Mouse (Mus musculus): ENCODE data around the gene Pus1. TPM values are rescaled to one million over a fixed set of nuclear protein-coding genes. Genes with fewer than 3 reads are reported as not detected.
A peak's percentile ranks its signal among the peaks of the same experiment; 100 is the strongest.
"Not testable (repeated sequence)": the region's sequence is repeated elsewhere in the genome, so short reads cannot be mapped to it uniquely, and the experiment has no call there.

The Pus1 gene
- polyA plus RNA-seq, 1 experiment from 2014 or later: 19.8 TPM

- ATAC-seq: not testable (repeated sequence)
These were observed 7.5 kb downstream of the Pus1 start for GRCm38 (mm10) chr5:110772945-110773344.

GRCm38 (mm10) chr5:110770448-110771158 is 9.9 kb downstream of the Pus1 start, which contains the start of gene Ep400:
Ep400 (minus strand) TSS chr5:110770717.
- no peaks in the 10 kb centered on the region for H3K27me3 ChIP-seq (replicated peaks; ENCODE audit: control insufficient read depth, insufficient read depth, low read length)
- ATAC-seq: peak; percentile 98
- 0% methylated on average over 71 of the region's 83 CpGs for whole genome bisulfite sequencing

More at GRCm38 (mm10) chr5:110772945-110773344, 7.5 kb downstream of the Pus1 start:
- not testable (repeated sequence) for H3K9me3 ChIP-seq (ENCODE audit: control insufficient read depth, low read length); H3K27ac ChIP-seq (ENCODE audit: low read depth, low read length); H3K27me3 ChIP-seq (replicated peaks; ENCODE audit: control insufficient read depth, insufficient read depth, low read length); H3K9ac ChIP-seq (ENCODE audit: low read depth, low read length); H3K4me3 ChIP-seq (ENCODE audit: low read length); H3K4me2 ChIP-seq (ENCODE audit: low read length)
- 92% methylated on average over 10 of the region's 10 CpGs for WGBS
- H3K4me1 ChIP-seq (ENCODE audit: control insufficient read depth, insufficient read depth, low read depth, low read length): peaks cover 15% of the 10 kb centered on the region
- peaks cover 17% of the 10 kb centered on the region for H3K36me3 ChIP-seq (ENCODE audit: control insufficient read depth, insufficient read depth, low read length)

GRCm38 (mm10) chr5:110770031-110770445 is 10.4 kb downstream of the Pus1 start:
- H3K36me3 ChIP-seq (ENCODE audit: control insufficient read depth, insufficient read depth, low read length): peaks cover 9% of the 10 kb centered on the region

More at GRCm38 (mm10) chr5:110770448-110771158, 9.9 kb downstream of the Pus1 start, which contains the start of gene Ep400:
- Histone ChIP-seq H3K9ac (ENCODE audit: low read depth, low read length) (peak within 1 kb of the TSS; percentile 91), H3K36me3 (ENCODE audit: control insufficient read depth, insufficient read depth, low read length) (peaks cover 12% of the 10 kb centered on the region), H3K27ac (ENCODE audit: low read depth, low read length) (peak within 1 kb of the TSS; percentile 97), H3K9me3 (ENCODE audit: control insufficient read depth, low read length) (no peaks in the 10 kb centered on the region), H3K4me3 (ENCODE audit: low read length) (peak within 1 kb of the TSS; percentile 82), H3K4me1 (ENCODE audit: control insufficient read depth, insufficient read depth, low read depth, low read length) (peaks cover 17% of the 10 kb centered on the region), H3K4me2 (ENCODE audit: low read length) (peak within 1 kb of the TSS; percentile 80)

GRCm38 (mm10) chr5:110769272-110769671 is 11.2 kb downstream of the Pus1 start:
- no peaks in the 10 kb centered on the region for H3K27me3 ChIP-seq (replicated peaks; ENCODE audit: control insufficient read depth, insufficient read depth, low read length)
- peak overlapping the region; percentile 91 for H3K9ac ChIP-seq (ENCODE audit: low read depth, low read length)
- WGBS: 62% methylated on average over 4 of the region's 4 CpGs
- H3K9me3 ChIP-seq (ENCODE audit: control insufficient read depth, low read length): no peaks in the 10 kb centered on the region
- peak overlapping the region; percentile 80 for H3K4me2 ChIP-seq (ENCODE audit: low read length)
- no peak for ATAC-seq
- peaks cover 1% of the 10 kb centered on the region; the same call in 1 of the 2 replicates for H3K36me3 ChIP-seq (ENCODE audit: control insufficient read depth, insufficient read depth, low read length)
- H3K4me3 ChIP-seq (ENCODE audit: low read length): peak overlapping the region; percentile 82
- no peak overlapping the region for H3K27ac ChIP-seq (ENCODE audit: low read depth, low read length)
- peaks cover 17% of the 10 kb centered on the region for H3K4me1 ChIP-seq (ENCODE audit: control insufficient read depth, insufficient read depth, low read depth, low read length)

More at GRCm38 (mm10) chr5:110770031-110770445, 10.4 kb downstream of the Pus1 start:
- ATAC-seq: no peak; the same call in none of the 2 replicates
- Histone ChIP-seq H3K4me3 (ENCODE audit: low read length) (peak overlapping the region; percentile 82), H3K27ac (ENCODE audit: low read depth, low read length) (peak overlapping the region; percentile 97), H3K9me3 (ENCODE audit: control insufficient read depth, low read length) (no peaks in the 10 kb centered on the region), H3K9ac (ENCODE audit: low read depth, low read length) (peak overlapping the region; percentile 91), H3K27me3 (replicated peaks; ENCODE audit: control insufficient read depth, insufficient read depth, low read length) (no peaks in the 10 kb centered on the region), H3K4me2 (ENCODE audit: low read length) (peak overlapping the region; percentile 80), H3K4me1 (ENCODE audit: control insufficient read depth, insufficient read depth, low read depth, low read length) (peaks cover 17% of the 10 kb centered on the region)
- WGBS: under 1% methylated on average over 51 of the region's 58 CpGs

GRCm38 (mm10) chr5:110763890-110764289 is 16.6 kb downstream of the Pus1 start:
- H3K36me3 ChIP-seq (ENCODE audit: control insufficient read depth, insufficient read depth, low read length): no peaks in the 10 kb centered on the region
- no peaks in the 10 kb centered on the region for H3K27me3 ChIP-seq (replicated peaks; ENCODE audit: control insufficient read depth, insufficient read depth, low read length)
- ATAC-seq: no peak
- H3K4me1 ChIP-seq (ENCODE audit: control insufficient read depth, insufficient read depth, low read depth, low read length): peaks cover 11% of the 10 kb centered on the region
- H3K4me2 ChIP-seq (ENCODE audit: low read length): no peak overlapping the region
- H3K9ac ChIP-seq (ENCODE audit: low read depth, low read length): no peak overlapping the region
- H3K27ac ChIP-seq (ENCODE audit: low read depth, low read length): no peak overlapping the region
- H3K4me3 ChIP-seq (ENCODE audit: low read length): no peak overlapping the region
- WGBS: 95% methylated on average over 8 of the region's 8 CpGs
- H3K9me3 ChIP-seq (ENCODE audit: control insufficient read depth, low read length): no peaks in the 10 kb centered on the region

GRCm38 (mm10) chr5:110745021-110745420 is 35.4 kb downstream of the Pus1 start:
- Histone ChIP-seq H3K9ac (ENCODE audit: low read depth, low read length) (no peak overlapping the region), H3K27ac (ENCODE audit: low read depth, low read length) (no peak overlapping the region), H3K4me1 (ENCODE audit: control insufficient read depth, insufficient read depth, low read depth, low read length) (no peaks in the 10 kb centered on the region), H3K4me3 (ENCODE audit: low read length) (no peak overlapping the region), H3K4me2 (ENCODE audit: low read length) (no peak overlapping the region), H3K9me3 (ENCODE audit: control insufficient read depth, low read length) (no peaks in the 10 kb centered on the region), H3K36me3 (ENCODE audit: control insufficient read depth, insufficient read depth, low read length) (peaks cover under 1% of the 10 kb centered on the region; the same call in 1 of the 2 replicates), H3K27me3 (replicated peaks; ENCODE audit: control insufficient read depth, insufficient read depth, low read length) (no peaks in the 10 kb centered on the region)
- WGBS: 70% methylated on average over 1 of the region's 1 CpGs
- ATAC-seq: no peak

- Histone ChIP-seq H3K36me3 (ENCODE audit: control insufficient read depth, insufficient read depth, low read length) (peaks cover 31% of the 10 kb centered on the region), H3K27me3 (replicated peaks; ENCODE audit: control insufficient read depth, insufficient read depth, low read length) (no peaks in the 10 kb centered on the region), H3K9me3 (ENCODE audit: control insufficient read depth, low read length) (no peaks in the 10 kb centered on the region), H3K9ac (ENCODE audit: low read depth, low read length) (no peak overlapping the region), H3K4me1 (ENCODE audit: control insufficient read depth, insufficient read depth, low read depth, low read length) (no peaks in the 10 kb centered on the region), H3K27ac (ENCODE audit: low read depth, low read length) (no peak overlapping the region), H3K4me3 (ENCODE audit: low read length) (no peak overlapping the region), H3K4me2 (ENCODE audit: low read length) (no peak overlapping the region)
- 93% methylated on average over 7 of the region's 7 CpGs for WGBS
- ATAC-seq: no peak
These were observed 40.8 kb downstream of the Pus1 start for GRCm38 (mm10) chr5:110739496-110740275.

- H3K27ac ChIP-seq (ENCODE audit: low read depth, low read length): no peak overlapping the region
- H3K4me2 ChIP-seq (ENCODE audit: low read length): no peak overlapping the region
- no peak overlapping the region for H3K4me3 ChIP-seq (ENCODE audit: low read length)
- H3K4me1 ChIP-seq (ENCODE audit: control insufficient read depth, insufficient read depth, low read depth, low read length): no peaks in the 10 kb centered on the region
- WGBS: 93% methylated on average over 1 of the region's 1 CpGs
- no peaks in the 10 kb centered on the region for H3K27me3 ChIP-seq (replicated peaks; ENCODE audit: control insufficient read depth, insufficient read depth, low read length)
- H3K9me3 ChIP-seq (ENCODE audit: control insufficient read depth, low read length): no peaks in the 10 kb centered on the region
- ATAC-seq: no peak
- no peak overlapping the region for H3K9ac ChIP-seq (ENCODE audit: low read depth, low read length)
- peaks cover 35% of the 10 kb centered on the region for H3K36me3 ChIP-seq (ENCODE audit: control insufficient read depth, insufficient read depth, low read length)
These were observed 44.9 kb downstream of the Pus1 start for GRCm38 (mm10) chr5:110735606-110736005.

Data from hindbrain, embryonic 16.5 days (tissue).